Mouse (Mus musculus): ENCODE data around the gene Commd6.
A peak's percentile ranks its signal among the peaks of the same experiment; 100 is the strongest.

DNA sequence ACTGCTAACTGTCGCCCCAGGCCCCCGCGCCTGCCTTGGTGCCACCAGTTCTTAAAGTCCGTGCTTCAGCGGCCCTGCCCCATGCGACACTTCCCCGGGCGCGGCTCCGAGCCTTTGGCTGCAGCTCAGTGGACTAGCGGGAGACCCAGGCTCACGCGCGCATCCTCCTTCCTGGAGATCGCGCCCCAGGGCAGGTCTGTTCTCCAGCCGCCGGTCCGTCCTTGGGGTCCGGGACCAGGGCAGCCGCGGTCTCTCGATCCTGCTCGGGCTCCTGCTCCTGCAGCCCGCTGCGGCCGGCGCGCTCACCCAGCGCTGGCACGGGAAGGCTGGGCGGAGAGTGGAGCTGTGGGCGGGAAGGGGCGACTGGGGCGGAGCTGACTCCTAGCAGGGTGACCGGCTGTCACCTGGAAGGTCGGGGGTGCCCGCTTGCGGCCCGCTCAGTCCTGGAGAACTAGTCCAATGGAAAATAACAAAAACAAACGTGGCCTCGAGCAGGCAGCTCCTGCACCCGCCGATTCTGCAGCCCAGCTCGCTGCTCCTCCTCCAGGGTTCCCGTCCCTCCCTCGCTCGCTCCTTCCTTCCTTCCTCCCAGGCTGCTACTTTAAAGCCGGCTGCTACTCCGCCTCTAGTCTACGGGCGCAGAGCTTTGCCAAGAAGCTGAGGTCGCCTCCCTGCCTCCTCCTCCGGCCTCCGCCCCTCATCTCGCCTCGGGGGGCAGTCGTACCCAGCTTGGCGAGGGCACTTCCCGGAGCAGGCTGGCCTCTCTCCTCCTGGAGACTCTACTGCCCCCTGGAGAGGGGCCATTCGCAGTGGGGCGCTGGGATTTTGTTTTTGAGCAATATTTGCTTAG lies 31.7 kb downstream of the Commd6 start, which contains the start of gene Tbc1d4:
- no peak for TF ChIP-seq MAX (IDR thresholded peaks at IDR 0.05)
- peak; percentile 84 for TF ChIP-seq CTCF (IDR thresholded peaks at IDR 0.05; ENCODE audit: control insufficient read depth, insufficient read depth, insufficient read length)
- TF ChIP-seq MYOG (IDR thresholded peaks at IDR 0.05; ENCODE audit: control insufficient read depth, extremely low read depth, insufficient read length) = no peak
- no peak for TF ChIP-seq FOSL1 (IDR thresholded peaks at IDR 0.05; ENCODE audit: insufficient read depth, low read length, poor library complexity, severe bottlenecking)
- no peak for TF ChIP-seq USF1 (IDR thresholded peaks at IDR 0.05; ENCODE audit: low read depth)

Data from C2C12 (cell line).